Mouse (Mus musculus): ENCODE data around the gene Gpcpd1. TPM values are rescaled to one million over a fixed set of nuclear protein-coding genes. Genes with fewer than 3 reads are reported as not detected.
"Not testable (repeated sequence)": the region's sequence is repeated elsewhere in the genome, so short reads cannot be mapped to it uniquely, and the experiment has no call there.

The Gpcpd1 gene
- total RNA-seq, 2 experiments from 2014 or later = 120 to 135 TPM

GRCm38 (mm10) chr2:132592126-132592525 is 4.6 kb upstream of the Gpcpd1 start:
- no peak for DNase-seq (ENCODE audit: low spot score in 2 of 2)
- intact Hi-C loops (cut with DNase I) = no loop called here

GRCm38 (mm10) chr2:132591579-132591978 is 4.0 kb upstream of the Gpcpd1 start:
- intact Hi-C loops (cut with DNase I); DNase-seq (ENCODE audit: low spot score in 2 of 2): not testable (repeated sequence)

GRCm38 (mm10) chr2:132589906-132590538 is 2.5 kb upstream of the Gpcpd1 start:
- intact Hi-C loops (cut with DNase I) = no loop called here
- no peak for DNase-seq (ENCODE audit: low spot score in 2 of 2)

GRCm38 (mm10) chr2:132586006-132586405 is 1.5 kb downstream of the Gpcpd1 start:
- intact Hi-C loops (cut with DNase I) = no loop called here
- DNase-seq (ENCODE audit: low spot score in 2 of 2) = no peak

GRCm38 (mm10) chr2:132584191-132584590 is 3.3 kb downstream of the Gpcpd1 start:
- intact Hi-C loops (cut with DNase I) = no loop called here

GRCm38 (mm10) chr2:132583126-132583525 is 4.4 kb downstream of the Gpcpd1 start:
- DNase-seq (ENCODE audit: low spot score in 2 of 2) = no peak
- intact Hi-C loops (cut with DNase I) = no loop called here

More at GRCm38 (mm10) chr2:132584191-132584590, 3.3 kb downstream of the Gpcpd1 start:
- DNase-seq (ENCODE audit: low spot score in 2 of 2) = no peak

GRCm38 (mm10) chr2:132582227-132582626 is 5.3 kb downstream of the Gpcpd1 start:
- intact Hi-C loops (cut with DNase I) = no loop called here
- peak; percentile 82 to 86 for DNase-seq (ENCODE audit: low spot score in 2 of 2)

GRCm38 (mm10) chr2:132579689-132580088 is 7.8 kb downstream of the Gpcpd1 start:
- intact Hi-C loops (cut with DNase I) = loop anchor here (5.0 kb wide), 2 partner anchors 108 to 123 kb away; partner anchors contain the start of gene Shld1

GRCm38 (mm10) chr2:132578711-132579110 is 8.8 kb downstream of the Gpcpd1 start:
- intact Hi-C loops (cut with DNase I) = loop anchor here (5.0 kb wide), 2 partner anchors 109 to 124 kb away; partner anchors contain the start of gene Shld1
- peak in 1 of 2 experiments; percentile 1 for DNase-seq (ENCODE audit: low spot score in 2 of 2)

More at GRCm38 (mm10) chr2:132579689-132580088, 7.8 kb downstream of the Gpcpd1 start:
- no peak for DNase-seq (ENCODE audit: low spot score in 2 of 2)

- peak; percentile 96 to 98 for DNase-seq (ENCODE audit: low spot score in 2 of 2)
- intact Hi-C loops (cut with DNase I) = loop anchor here (5.0 kb wide), 2 partner anchors 109 to 124 kb away; partner anchors contain the start of gene Shld1
These were observed 9.5 kb downstream of the Gpcpd1 start for GRCm38 (mm10) chr2:132578059-132578458.

- intact Hi-C loops (cut with DNase I) = loop anchor here (5.0 kb wide), 2 partner anchors 110 to 125 kb away; partner anchors contain the start of gene Shld1
- peak; percentile 36 to 55 for DNase-seq (ENCODE audit: low spot score in 2 of 2)
These were observed 10.0 kb downstream of the Gpcpd1 start for GRCm38 (mm10) chr2:132577431-132577981.

GRCm38 (mm10) chr2:132576522-132577135 is 10.9 kb downstream of the Gpcpd1 start:
- intact Hi-C loops (cut with DNase I) = loop anchor here (5.0 kb wide), 2 partner anchors 111 to 126 kb away; partner anchors contain the start of gene Shld1
- no peak for DNase-seq (ENCODE audit: low spot score in 2 of 2)

- peak in 1 of 2 experiments; percentile 14 for DNase-seq (ENCODE audit: low spot score in 2 of 2)
- intact Hi-C loops (cut with DNase I) = loop anchor here (5.0 kb wide), 2 partner anchors 111 to 126 kb away; partner anchors contain the start of gene Shld1
These were observed 11.6 kb downstream of the Gpcpd1 start for GRCm38 (mm10) chr2:132575759-132576439.

GRCm38 (mm10) chr2:132575256-132575655 is 12.3 kb downstream of the Gpcpd1 start:
- DNase-seq (ENCODE audit: low spot score in 2 of 2) = no peak
- intact Hi-C loops (cut with DNase I) = loop anchor here (5.0 kb wide), 2 partner anchors 112 to 127 kb away; partner anchors contain the start of gene Shld1

GRCm38 (mm10) chr2:132573280-132573679 is 14.2 kb downstream of the Gpcpd1 start:
- intact Hi-C loops (cut with DNase I) = loop anchor here (5.0 kb wide), 1 partner anchor 41 kb away; no protein-coding TSS in a partner anchor
- DNase-seq (ENCODE audit: low spot score in 2 of 2) = no peak

- intact Hi-C loops (cut with DNase I) = loop anchor here (5.0 kb wide), 1 partner anchor 40 kb away; no protein-coding TSS in a partner anchor
- no peak for DNase-seq (ENCODE audit: low spot score in 2 of 2)
These were observed 14.9 kb downstream of the Gpcpd1 start for GRCm38 (mm10) chr2:132572651-132573050.

- intact Hi-C loops (cut with DNase I) = loop anchor here (5.0 kb wide), 1 partner anchor 39 kb away; no protein-coding TSS in a partner anchor
- no peak for DNase-seq (ENCODE audit: low spot score in 2 of 2)
These were observed 16.2 kb downstream of the Gpcpd1 start for GRCm38 (mm10) chr2:132571301-132571700.

GRCm38 (mm10) chr2:132570869-132571268 is 16.7 kb downstream of the Gpcpd1 start:
- intact Hi-C loops (cut with DNase I) = loop anchor here (5.0 kb wide), 1 partner anchor 39 kb away; no protein-coding TSS in a partner anchor
- no peak for DNase-seq (ENCODE audit: low spot score in 2 of 2)

GRCm38 (mm10) chr2:132569686-132570085 is 17.8 kb downstream of the Gpcpd1 start:
- intact Hi-C loops (cut with DNase I) = loop anchor here (5.0 kb wide), 2 partner anchors 37 to 223 kb away; no protein-coding TSS in a partner anchor
- DNase-seq (ENCODE audit: low spot score in 2 of 2) = no peak

Data from left cerebral cortex, postnatal 14 days (tissue).